Mouse (Mus musculus): ENCODE measurements around the gene Fbf1.
"Not testable (repeated sequence)": the region's sequence is repeated elsewhere in the genome, so short reads cannot be mapped to it uniquely, and the experiment has no call there.

Gene Fbf1

DNA sequence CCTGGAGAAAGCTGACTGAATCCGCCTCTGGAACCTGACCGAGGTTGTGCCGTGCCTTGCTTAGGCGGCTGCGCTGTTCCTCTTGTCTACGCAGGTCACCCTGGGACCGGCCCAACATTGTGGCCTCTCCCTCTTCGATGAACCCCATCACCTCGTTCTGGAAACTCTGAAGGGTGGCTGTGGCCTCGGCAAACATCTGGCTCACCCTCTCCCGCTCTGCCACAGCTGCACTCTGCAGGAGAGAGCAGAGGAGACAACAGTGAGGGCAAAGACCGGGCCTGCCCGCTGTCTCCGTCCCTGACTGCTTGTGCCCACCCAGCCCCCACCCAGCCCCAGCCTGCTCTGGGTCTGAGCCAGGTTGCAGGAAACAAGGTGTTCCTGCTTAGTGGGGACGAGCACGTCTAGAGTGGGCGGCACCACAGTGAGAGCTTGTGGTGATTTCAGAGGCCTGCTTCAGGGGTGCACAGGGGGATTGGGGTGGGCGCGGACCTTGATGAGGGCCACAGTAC lies 60.1 kb downstream of the Fbf1 start:
- DNase-seq (ENCODE audit: low spot score) = no peak

DNA sequence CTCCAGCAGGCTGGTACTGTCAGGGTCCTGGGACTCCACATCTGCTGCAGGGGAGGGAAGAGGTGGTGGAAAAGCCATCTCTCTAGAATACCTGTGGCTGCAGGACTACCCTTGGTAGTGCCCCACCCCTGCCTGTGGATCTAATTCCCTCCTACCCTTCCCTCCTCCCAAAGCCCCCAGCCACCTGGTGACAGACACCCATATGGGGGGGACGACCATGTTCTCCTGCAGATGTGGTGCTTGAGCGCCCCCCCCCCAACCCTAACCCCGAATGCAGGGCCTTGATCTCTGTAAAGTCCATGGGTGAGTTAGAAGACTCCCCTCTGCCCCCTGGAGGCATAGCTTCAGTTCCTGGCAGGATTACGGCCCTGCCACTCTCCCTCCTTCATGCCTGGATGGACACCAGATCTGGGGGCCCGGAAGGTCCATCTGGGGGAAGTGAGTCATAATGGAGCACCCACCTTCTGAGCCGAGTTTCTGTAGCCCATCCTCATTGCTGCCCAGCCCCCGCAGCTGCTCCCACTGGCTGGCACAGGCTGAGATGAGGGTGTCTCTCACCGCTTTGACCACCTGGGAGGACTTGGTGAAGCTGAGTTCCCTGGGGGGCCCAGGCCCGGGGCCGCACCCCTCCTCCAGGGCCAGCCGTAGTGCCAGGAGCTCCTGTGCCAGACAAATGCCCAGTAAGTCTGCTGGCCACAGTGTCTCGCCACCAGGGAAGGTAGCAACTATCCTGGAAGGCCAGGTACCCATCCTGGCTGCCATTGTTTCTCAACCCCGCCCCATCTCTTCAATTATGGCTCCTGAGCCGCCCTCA lies 60.8 kb downstream of the Fbf1 start:
- no peak for DNase-seq (ENCODE audit: low spot score)

DNA sequence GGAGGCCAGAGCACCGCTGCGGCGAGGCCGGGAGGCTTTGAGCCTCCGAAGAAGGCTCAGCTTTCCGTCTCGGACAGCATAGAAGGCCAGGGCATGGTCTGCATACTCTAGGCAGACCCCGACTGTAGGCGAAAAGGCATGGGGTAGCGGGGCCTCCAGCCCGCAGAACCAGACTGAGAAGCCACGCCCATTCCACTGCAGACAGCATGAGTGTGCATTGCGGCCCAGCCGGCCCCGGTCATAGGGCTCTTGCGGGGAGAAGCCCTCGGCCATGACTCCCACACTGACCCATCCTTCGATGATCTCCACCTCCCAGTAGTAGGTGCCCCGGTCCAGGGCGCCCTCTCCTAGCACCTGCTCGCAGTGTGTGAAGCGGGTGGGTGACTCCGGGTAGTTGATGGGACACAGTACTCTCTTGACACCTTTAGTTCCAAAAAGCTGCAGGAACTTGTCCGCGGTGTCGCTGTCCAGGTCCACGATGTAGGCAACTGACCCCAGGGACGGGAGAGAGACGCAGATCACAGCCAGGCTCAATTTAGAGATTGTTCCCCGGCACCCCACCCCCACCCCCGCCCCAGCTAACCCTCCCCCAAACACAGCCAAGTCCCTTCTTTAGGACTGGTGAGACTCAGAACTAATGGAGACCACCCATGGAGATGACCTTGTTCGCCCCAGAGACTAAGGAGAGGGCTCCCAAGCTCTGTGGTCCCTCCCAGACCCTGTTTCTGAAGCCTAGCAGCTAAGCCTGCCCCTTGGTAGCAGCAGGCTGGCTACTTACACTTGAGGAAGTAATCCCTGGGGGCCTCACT lies 61.6 kb downstream of the Fbf1 start:
- DNase-seq (ENCODE audit: low spot score) = no peak

DNA sequence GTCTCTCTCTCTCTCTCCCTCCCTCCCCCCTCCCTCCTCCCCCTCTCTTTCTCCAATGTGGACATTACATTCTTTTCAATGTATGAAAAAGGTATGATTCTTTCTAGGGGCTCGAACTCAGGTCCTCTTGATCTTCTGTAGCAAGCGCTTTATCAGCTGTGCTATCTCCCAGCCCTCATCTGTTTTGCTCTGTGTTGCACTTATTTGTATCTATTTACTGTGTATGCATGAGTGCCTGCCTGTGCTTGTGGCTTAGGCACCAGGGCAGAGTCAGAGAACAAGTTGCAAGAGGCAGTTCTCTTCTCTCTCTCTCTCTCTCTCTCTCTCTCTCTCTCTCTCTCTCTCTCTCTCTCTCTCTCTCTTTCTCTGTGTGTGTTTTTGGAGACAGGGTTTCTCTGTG lies 62.9 kb downstream of the Fbf1 start:
- no peak for DNase-seq (ENCODE audit: low spot score)

DNA sequence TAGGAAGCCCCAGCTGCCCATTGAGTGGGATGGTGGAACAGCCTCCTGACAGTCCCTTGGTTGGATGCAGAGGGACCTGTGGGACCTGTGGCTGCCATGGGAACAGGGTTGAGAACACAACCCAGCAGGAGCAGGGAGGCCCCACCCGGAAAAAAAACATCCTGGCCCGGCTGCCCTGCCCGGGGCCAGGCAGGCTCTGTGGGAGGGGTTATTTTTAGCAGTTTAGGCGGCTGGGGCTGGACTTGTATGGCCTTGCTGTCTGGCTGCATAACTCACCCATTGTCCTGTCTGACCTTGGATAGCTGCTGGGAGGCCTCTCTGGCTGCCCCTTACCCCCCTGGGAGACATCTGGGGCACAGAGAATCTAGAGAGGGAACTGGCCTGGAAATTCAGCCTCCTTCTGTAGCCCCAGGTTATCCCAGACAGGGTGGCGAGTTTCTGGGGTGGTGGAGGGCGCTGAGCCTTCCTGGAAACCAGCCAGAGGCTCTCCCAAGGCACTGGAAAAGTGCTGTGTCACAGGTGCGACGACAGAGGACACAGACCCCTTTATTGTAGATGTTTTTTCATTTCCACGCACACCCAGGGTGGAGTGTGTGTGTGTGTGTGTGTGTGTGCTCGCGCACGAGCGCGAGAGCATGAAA lies 63.8 kb downstream of the Fbf1 start:
- DNase-seq (ENCODE audit: low spot score) = no peak

DNA sequence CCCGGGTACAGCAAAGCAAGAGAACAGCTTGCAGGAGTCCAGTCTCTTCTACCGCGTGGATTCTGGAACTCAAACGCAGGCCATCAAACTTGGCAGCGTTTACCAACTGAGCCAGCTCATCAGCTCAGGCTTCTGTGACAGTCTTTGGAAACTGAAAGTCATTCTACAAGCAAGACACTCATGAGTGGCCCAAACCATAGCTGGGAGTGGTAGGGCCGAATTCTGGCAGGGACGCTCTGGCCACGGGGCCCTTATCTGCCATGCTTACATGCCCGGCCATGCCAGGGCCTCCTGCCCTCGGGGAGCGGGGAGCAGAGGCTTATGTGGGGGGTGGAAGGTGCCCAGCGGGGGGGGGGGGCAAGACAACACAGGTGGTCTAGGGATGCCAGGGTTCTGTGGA lies 64.4 kb downstream of the Fbf1 start:
- DNase-seq (ENCODE audit: low spot score) = no peak

DNA sequence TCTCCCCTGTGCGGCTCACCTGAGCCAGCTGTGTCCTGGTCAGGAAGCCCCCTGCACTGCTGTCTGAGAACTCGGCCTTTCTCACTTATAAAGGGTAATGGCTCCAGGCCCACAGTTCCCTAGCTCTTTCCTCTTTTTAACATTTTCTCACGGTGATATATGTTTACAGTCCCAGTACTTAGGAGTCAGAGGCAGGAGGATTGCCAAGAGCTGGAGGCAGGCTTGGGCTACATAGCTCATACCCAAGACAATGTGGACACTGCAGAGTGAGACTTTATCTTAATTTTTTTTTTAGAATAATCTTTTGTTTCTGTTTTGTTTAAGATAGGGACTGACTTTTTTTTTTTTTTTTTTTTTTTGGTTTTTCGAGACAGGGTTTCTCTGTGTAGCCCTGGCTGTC lies 65.5 kb downstream of the Fbf1 start:
- DNase-seq (ENCODE audit: low spot score) = no peak

DNA sequence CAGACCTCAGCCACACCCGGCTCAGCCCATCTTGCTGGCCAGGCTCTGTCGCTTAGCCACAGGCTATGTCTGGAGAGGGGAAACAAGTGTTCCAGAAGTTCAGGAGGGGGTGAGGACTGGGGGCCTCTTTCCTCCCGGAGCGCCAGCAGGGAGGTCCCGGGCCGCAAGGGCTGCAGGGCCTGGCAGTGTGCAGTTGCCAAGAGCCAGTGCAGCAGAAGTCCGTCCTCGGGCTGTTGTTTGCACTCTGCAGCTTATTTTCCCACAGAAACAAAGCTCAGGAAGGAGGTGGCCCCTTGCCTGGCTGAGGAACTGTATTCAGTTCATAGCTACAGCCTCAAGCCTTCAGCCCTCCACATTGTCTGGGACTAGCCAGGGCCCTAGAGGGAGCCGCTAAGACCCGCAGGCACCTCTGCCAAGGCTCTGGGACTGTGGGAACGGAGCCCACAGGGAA lies 66.0 kb downstream of the Fbf1 start:
- no peak for DNase-seq (ENCODE audit: low spot score)

DNA sequence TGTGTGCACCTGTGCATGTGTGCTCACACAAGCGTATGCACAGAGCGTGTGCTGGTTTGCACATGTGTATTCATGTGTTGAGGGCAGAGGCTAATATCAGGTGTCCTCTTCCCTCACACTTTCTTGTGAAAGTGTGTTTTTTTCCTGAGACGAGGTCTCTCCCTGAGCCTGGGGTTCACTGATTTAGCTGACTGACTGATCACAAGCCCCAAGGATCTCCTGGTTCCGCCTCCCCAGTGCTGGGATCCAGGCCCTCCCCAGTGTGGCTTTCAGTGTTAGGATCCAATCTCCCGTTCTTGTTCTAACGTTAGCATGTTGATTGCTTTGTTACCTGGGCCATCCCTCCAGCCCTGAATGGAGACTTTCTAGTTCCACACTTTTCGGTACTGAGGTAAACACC lies 67.1 kb downstream of the Fbf1 start:
- no peak for DNase-seq (ENCODE audit: low spot score)

DNA sequence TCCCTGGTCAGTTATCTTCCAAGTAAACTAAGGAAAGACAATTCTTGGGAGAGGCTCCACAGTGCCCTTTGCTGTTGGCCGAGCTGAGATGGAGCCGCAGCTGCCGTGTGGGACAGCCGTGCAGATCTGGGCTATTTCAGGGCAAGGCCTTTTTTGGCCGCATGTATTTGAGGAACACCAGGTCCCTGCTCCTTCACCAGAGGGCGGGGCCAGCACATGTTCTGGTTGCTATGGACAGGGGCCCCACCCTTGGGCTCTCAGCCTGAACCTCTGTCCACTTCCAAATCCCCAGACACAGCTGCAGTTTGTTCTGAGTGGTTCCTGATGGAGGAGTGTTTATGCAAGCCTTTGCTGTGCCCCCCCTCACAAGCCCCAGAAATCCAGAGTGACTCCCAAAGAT lies 67.6 kb downstream of the Fbf1 start:
- DNase-seq (ENCODE audit: low spot score) = peak; percentile 56

DNA sequence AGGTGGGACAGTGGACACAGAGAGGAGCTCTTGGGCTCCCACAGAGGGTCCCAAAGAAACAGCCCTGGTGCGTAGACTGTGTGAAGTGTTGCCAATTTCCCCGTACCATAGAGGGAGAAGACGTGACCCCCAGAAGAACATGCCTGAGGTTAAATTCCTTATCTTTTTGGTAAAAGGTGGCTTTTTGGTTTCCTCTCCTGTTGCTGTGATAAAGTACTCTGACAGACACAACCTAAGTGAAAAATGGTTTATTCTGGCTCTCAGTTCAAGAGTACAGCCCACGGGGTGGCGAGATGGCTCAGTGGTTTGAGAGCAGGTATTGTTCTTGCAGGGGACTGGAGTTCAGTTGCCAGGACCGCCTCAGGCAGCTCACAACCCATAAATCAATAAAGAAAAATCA lies 68.5 kb downstream of the Fbf1 start:
- no peak for DNase-seq (ENCODE audit: low spot score)

DNA sequence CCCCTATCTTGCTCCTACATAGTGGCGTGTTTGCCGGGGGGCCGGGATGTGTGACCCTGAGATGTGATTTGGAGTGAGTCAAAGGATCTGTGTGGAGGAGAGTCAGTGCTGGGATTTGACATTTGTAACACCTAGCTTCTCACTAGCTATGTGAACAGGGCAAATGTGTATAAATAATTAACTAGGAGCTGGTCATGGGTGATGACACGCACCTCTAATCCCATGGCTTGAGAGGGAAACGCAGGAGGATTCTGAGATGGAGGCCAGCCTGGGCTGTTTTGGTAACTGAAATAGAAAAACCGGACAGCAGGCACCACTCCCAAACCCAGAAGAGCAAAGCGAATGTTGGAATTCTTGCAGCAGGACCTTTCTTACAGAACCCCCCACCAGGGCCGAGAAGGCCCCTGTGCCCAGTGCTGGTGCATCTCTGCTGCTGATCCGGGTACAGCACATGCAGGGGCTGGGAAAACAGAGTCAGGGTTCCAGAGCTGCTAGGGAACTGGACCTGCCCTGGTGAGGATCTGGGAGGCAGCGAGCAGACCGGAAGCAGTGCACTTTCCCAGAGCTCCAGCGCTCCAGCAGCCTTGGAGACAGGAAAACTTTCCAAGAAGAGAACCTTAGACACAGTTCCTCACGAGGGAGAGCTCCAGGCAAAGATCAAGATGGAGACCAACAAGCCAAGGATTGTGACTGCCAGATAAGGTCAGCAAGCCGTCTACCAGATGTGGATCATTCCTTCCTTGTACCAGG lies 69.1 kb downstream of the Fbf1 start:
- DNase-seq (ENCODE audit: low spot score) = no peak

DNA sequence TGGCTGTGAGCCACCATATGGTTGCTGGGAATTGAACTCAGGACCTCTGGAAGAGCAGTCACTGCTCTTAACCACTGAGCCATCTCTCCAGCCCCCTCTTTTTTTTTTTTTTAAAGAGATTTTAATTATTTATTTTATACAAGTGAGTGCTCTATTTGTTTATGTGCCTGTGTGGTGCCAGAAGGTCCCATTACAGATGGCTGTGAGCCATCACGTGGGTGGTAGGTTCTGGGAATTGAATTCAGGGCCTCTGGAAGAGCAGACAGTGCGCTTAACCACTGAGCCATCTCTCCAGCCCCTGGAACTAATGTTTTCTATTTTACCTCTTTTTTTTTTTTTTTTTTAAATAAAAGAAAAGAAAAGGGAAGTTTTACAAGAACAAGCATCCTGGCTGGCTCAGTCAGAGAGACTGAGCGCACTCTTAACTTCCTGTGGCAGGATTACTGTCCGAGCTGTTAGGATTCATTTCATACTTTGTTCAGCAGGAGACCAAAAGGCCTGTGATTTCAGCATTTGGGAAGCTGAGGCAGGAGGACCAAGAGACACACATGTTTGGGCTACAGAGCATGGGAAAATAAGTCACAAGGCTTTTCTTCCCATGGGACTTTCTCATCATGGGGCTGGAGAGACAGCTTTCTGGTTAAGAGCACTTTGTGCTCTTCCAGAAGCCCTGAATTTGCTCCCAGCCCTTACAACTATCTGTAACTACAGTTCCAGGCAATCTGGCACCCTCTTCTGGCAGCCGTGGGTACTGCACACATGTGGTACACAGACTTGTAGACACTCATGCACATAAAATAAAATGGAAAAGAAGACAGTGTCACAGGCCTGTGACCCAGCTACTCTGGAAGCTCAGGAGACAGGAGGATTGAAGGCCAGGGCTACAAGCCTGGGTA lies 71.5 kb downstream of the Fbf1 start:
- DNase-seq (ENCODE audit: low spot score) = no peak

DNA sequence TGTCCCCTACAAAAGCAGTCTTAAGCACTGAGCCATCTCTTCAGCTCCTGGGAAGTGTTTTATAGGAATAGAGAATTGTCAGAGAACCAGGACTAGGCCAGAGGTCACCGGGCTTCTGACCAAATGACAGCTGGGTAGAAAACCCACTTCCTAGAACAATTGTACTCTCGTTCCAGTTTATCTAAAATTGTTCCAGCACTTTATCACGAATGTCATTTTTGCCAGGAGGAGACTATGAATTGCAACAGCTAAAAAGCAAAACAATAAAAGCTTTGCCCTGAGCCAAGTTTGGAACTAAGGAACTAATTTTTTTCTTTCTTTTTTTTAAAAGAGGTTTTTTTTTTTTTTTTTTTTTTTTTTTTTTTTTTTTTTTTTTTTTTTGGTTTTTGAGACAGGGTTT lies 72.4 kb downstream of the Fbf1 start:
- DNase-seq (ENCODE audit: low spot score) = no peak

DNA sequence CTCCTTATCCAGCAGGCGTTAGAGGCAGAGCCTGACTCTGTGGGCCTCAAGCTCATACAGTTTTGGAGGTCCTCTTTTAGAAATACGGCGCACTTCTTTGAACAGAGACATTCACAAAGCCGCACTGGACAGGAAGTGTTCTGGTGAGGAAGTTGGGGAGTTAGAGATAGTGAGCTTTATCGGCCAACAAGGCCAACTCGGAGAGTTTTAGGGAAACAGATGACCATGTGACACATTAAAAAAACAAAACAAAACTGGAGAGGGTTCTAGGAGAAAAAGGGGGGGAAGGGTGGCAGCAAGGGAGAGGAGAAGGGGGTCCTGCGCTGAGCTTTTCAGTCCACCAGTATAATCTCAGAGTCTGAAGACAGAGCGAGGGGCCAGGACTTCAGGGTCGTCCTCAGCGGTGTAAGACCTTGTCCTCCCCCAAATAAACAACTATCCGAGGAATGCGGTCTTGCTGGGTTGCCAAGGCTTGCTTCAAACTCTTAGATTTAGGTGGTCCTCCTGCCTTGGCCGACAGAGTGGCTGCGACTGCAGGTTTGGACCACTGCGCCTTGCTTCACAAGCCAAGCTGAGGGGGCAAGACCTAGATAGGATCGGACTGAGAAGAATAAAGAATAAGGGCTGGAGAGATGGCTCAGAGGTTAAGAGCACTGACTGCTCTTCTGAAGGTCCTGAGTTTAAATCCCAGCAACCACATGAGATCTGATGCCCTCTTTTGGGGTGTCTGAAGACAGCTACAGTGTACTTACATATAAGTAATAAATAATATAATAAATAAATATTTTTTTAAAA lies 74.0 kb downstream of the Fbf1 start:
- no peak for DNase-seq (ENCODE audit: low spot score)

DNA sequence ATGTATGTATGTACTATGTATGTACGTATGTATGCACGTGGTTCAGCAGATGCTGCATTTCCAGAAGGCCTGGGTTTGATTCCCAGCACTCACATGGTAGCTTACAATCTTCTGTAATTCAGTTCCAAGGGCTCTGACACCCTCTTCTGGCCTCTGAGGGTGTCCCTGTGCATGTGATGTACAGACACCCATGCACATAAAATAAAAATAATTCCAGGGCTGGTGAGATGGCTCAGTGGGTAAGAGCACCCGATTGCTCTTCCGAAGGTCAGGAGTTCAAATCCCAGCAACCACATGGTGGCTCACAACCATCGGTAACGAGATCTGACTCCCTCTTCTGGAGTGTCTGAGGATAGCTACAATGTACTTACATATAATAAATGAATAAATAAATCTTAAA lies 75.0 kb downstream of the Fbf1 start:
- DNase-seq (ENCODE audit: low spot score) = not testable (repeated sequence)

All from urinary bladder, postnatal 25 days (tissue).